Mouse (Mus musculus): ENCODE measurements around the gene Traf5. TPM values are rescaled to one million over a fixed set of nuclear protein-coding genes. Genes with fewer than 3 reads are reported as not detected.

The Traf5 gene
- polyA plus RNA-seq, 1 experiment from 2014 or later: 4.1 TPM

DNA sequence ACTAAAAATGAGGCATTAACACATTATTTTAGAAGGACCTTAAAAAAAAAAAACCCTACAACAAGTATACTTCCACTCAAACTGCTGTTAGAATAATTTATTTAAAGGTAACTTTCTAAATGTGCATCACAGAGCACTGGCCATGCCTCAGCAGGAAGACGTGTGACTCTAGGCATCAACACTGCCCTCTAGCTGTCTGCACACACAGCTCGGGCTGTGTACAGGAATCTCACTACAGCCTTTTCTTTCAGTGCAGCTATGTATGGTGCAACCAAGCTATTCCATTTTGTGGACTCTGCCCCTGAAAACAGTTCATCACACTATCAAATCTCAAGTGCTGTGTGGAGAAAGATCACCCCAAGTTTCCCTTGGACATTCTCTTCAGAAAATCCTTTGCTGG lies 15.0 kb upstream of the Traf5 start:
- Histone ChIP-seq H3K4me2 (replicated peaks) (no peak overlapping the region), H3K9me3 (replicated peaks) (no peaks in the 10 kb centered on the region), H3K4me1 (no peaks in the 10 kb centered on the region), H3K36me3 (peaks cover 37% of the 10 kb centered on the region), H3K9ac (no peak overlapping the region), H3K27ac (no peak overlapping the region), H3K27me3 (no peaks in the 10 kb centered on the region), H3K4me3 (no peak overlapping the region)
- WGBS: 24% methylated on average over 2 of the region's 2 CpGs
- ATAC-seq (ENCODE audit: low FRiP score): no peak

- ATAC-seq (ENCODE audit: low FRiP score): no peak
- Histone ChIP-seq H3K27ac (no peak overlapping the region), H3K4me3 (no peak overlapping the region), H3K27me3 (no peaks in the 10 kb centered on the region), H3K9me3 (replicated peaks) (no peaks in the 10 kb centered on the region), H3K4me2 (replicated peaks) (no peak overlapping the region), H3K9ac (no peak overlapping the region), H3K4me1 (no peaks in the 10 kb centered on the region), H3K36me3 (peaks cover 33% of the 10 kb centered on the region)
- WGBS: 87% methylated on average over 4 of the region's 4 CpGs
These were observed 13.6 kb upstream of the Traf5 start for GRCm38 (mm10) chr1:192105902-192106389.

DNA sequence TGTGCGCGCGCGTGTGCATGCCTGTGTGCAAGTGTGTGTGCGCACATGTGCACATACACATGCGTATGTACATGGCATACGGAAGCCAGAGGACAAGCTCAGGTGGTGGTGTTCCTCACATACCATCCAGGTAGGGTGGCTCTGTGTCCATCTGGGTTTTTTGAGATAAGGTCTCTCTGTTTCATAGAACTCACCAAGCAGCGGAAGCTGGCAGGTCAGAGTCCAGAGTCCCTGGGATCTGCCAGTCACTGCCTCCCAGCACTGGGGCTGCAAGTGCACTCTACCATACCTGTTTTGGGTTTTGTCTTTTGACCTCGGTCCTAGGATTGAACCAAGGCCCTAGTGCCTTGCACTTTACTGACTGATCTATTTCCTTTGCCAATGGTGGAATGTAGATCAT lies 11.7 kb upstream of the Traf5 start:
- no peak for ATAC-seq (ENCODE audit: low FRiP score)
- no peak overlapping the region for H3K9ac ChIP-seq
- H3K27me3 ChIP-seq: no peaks in the 10 kb centered on the region
- H3K9me3 ChIP-seq (replicated peaks): no peaks in the 10 kb centered on the region
- H3K4me3 ChIP-seq: no peak overlapping the region
- 98% methylated on average over 9 of the region's 9 CpGs for WGBS
- H3K36me3 ChIP-seq: peaks cover 24% of the 10 kb centered on the region
- H3K27ac ChIP-seq: no peak overlapping the region
- H3K4me1 ChIP-seq: no peaks in the 10 kb centered on the region
- no peak overlapping the region for H3K4me2 ChIP-seq (replicated peaks)

- no peak overlapping the region for H3K4me3 ChIP-seq
These were observed 10.8 kb upstream of the Traf5 start for GRCm38 (mm10) chr1:192103176-192103575.

DNA sequence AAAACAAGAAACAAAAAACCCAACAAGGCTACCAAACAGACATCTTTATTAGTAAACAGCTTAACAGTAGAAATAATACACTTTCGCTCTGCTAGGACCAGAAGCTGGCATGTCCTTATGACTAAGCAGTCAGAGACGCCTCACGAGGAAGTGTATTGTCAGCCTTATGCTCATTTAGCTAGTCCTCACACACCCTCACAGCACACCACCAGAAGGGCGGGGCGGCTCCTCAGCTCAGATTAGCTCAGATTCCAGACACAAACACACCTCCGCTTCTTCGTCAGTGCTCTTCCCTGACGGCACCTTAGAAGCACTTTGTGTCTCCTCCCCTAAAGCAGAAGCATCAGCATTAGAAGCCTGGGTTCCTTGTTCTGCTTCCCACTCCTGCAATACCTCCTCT lies 9.0 kb upstream of the Traf5 start:
- ATAC-seq (ENCODE audit: low FRiP score): no peak
- no peaks in the 10 kb centered on the region for H3K9me3 ChIP-seq (replicated peaks)

More at GRCm38 (mm10) chr1:192103176-192103575, 10.8 kb upstream of the Traf5 start:
- Histone ChIP-seq H3K4me1 (no peaks in the 10 kb centered on the region), H3K9ac (no peak overlapping the region), H3K4me2 (replicated peaks) (no peak overlapping the region), H3K27me3 (no peaks in the 10 kb centered on the region), H3K9me3 (replicated peaks) (no peaks in the 10 kb centered on the region), H3K36me3 (peaks cover 27% of the 10 kb centered on the region), H3K27ac (no peak overlapping the region)
- 75% methylated on average over 6 of the region's 6 CpGs for WGBS
- no peak for ATAC-seq (ENCODE audit: low FRiP score)

DNA sequence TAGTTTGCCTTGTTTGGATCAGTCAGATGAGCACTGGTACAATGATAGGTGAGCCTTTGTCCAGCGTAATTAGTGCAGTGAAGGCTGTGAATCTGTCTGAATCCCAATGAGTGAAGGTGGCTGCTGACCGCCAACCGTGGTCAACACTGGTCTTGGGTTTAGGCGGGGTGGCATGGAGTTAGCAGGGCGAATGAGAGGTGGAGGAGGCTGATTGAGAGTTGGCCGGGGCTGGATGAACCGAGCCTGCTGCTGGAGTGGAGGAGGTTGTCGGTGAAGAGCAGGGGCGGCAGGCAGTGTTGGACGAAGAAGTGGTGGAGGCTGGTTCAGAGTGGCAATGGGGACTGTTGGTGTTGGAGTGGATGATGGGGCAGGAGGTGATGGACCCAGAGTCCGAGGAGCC lies 8.4 kb upstream of the Traf5 start:
- Histone ChIP-seq H3K9me3 (replicated peaks) (no peaks in the 10 kb centered on the region), H3K4me1 (no peaks in the 10 kb centered on the region), H3K36me3 (peaks cover 31% of the 10 kb centered on the region), H3K4me2 (replicated peaks) (no peak overlapping the region), H3K9ac (no peak overlapping the region), H3K4me3 (no peak overlapping the region), H3K27me3 (no peaks in the 10 kb centered on the region), H3K27ac (no peak overlapping the region)
- WGBS: 93% methylated on average over 11 of the region's 11 CpGs
- ATAC-seq (ENCODE audit: low FRiP score): no peak

More for the DNA sequence above, 9.0 kb upstream of the Traf5 start:
- no peak overlapping the region for H3K4me2 ChIP-seq (replicated peaks)
- no peaks in the 10 kb centered on the region for H3K27me3 ChIP-seq
- WGBS: 88% methylated on average over 8 of the region's 8 CpGs
- H3K4me1 ChIP-seq: no peaks in the 10 kb centered on the region
- no peak overlapping the region for H3K9ac ChIP-seq
- no peak overlapping the region for H3K27ac ChIP-seq
- H3K36me3 ChIP-seq: peaks cover 31% of the 10 kb centered on the region
- no peak overlapping the region for H3K4me3 ChIP-seq

GRCm38 (mm10) chr1:192095626-192096025 lies 3.3 kb upstream of the Traf5 start:
- no peak for ATAC-seq (ENCODE audit: low FRiP score)
- Histone ChIP-seq H3K4me1 (peaks cover 3% of the 10 kb centered on the region; the same call in 1 of the 2 replicates), H3K4me3 (no peak overlapping the region), H3K36me3 (peaks cover 10% of the 10 kb centered on the region), H3K4me2 (replicated peaks) (no peak overlapping the region), H3K9me3 (replicated peaks) (no peaks in the 10 kb centered on the region), H3K27ac (no peak overlapping the region), H3K9ac (no peak overlapping the region), H3K27me3 (peaks cover 18% of the 10 kb centered on the region)
- WGBS: 92% methylated on average over 5 of the region's 5 CpGs

DNA sequence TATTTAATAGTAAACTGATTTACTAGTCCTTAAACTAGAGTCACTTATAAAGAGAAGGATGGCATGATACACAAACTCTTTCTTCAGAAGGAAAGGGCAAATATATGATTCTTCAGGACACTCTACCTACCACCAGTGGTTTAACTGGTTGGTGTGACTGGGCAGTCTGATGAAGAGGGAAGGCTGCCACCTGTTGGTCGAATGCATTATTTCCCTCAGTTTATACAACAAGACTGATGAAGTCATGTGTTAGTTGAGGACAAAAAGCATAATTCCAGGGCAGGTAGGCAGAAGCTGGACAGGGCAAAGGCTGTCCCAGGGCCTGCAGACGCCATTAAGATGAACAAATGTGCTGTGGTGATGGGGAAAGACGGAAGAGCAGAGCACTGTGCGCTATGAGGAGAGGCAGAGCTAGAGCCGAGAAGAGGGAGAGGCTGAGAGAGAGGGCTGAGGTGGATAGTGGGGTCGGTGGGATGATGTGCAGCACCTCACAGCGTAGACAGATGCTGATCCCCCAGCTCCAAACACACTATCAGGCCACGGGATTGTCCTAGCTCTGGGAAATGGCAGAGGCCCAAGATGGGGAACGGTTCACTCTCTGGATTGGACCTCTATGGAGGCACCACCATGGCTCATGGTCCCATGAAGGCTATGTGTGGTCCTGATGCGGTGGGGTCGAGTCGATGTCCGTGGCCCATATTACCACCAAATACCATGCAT lies 2.3 kb upstream of the Traf5 start:
- Histone ChIP-seq H3K27ac (no peak overlapping the region), H3K36me3 (peaks cover 8% of the 10 kb centered on the region; the same call in 1 of the 2 replicates), H3K4me2 (replicated peaks) (no peak overlapping the region), H3K4me1 (peaks cover 3% of the 10 kb centered on the region; the same call in 1 of the 2 replicates), H3K9ac (no peak overlapping the region), H3K9me3 (replicated peaks) (no peaks in the 10 kb centered on the region), H3K4me3 (no peak overlapping the region), H3K27me3 (peaks cover 28% of the 10 kb centered on the region)
- 66% methylated on average over 13 of the region's 13 CpGs for whole genome bisulfite sequencing
- no peak for ATAC-seq (ENCODE audit: low FRiP score)

DNA sequence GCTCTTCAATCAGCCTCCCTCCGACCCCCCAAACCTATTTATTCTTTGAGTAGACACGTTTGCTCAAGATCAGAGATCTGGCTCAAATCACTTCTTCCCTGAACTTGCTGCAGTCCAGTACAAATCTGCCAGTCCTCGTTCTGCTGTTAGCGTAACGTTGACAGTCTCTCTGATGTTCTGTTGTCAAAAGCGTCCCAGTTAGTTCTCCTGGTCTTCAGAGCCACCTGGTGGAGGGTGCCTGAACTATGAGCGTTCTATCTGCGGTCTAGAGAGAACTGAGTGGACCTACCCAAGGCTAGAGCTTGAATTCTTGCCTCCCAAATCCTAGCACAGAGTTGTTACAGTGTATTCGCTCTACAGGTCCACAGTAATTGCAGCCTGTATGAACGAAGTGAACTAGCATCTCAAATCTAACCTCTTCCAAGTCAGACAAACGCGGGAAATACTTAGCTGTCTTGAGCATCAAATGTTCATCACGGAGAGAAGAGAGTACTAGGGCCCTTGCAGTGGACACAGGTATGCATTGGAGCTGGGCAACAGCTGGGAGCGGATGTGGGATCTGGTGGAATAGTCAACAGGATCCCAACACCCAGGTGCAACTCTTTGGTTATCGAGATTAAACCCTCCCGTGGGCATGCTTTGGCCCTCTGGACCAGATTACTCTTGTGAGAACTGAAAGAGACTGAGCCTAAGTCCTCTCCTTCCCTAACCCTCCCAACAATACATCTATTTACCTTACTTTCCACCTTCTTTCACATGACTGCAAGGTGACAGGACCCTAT lies 711 bp upstream of the Traf5 start:
- H3K4me1 ChIP-seq: peaks cover 3% of the 10 kb centered on the region; the same call in 1 of the 2 replicates
- ATAC-seq (ENCODE audit: low FRiP score): peak; percentile 90
- H3K9ac ChIP-seq: no peak overlapping the region
- no peaks in the 10 kb centered on the region for H3K9me3 ChIP-seq (replicated peaks)
- H3K4me2 ChIP-seq (replicated peaks): peak overlapping the region; percentile 83
- WGBS: 34% methylated on average over 16 of the region's 16 CpGs
- peaks cover 33% of the 10 kb centered on the region for H3K27me3 ChIP-seq
- H3K36me3 ChIP-seq: peaks cover 4% of the 10 kb centered on the region; the same call in 1 of the 2 replicates
- no peak overlapping the region for H3K27ac ChIP-seq
- H3K4me3 ChIP-seq: peak overlapping the region; percentile 52

GRCm38 (mm10) chr1:192090689-192091567 lies 1.4 kb downstream of the Traf5 start:
- ATAC-seq (ENCODE audit: low FRiP score): no peak
- H3K9me3 ChIP-seq (replicated peaks): no peaks in the 10 kb centered on the region
- peaks cover 3% of the 10 kb centered on the region; the same call in 1 of the 2 replicates for H3K4me1 ChIP-seq
- WGBS: 80% methylated on average over 11 of the region's 11 CpGs
- H3K4me2 ChIP-seq (replicated peaks): peak overlapping the region; percentile 83; the same call in 1 of the 2 replicates
- no peak overlapping the region for H3K27ac ChIP-seq
- no peak overlapping the region for H3K9ac ChIP-seq
- no peaks in the 10 kb centered on the region for H3K36me3 ChIP-seq
- H3K27me3 ChIP-seq: peaks cover 33% of the 10 kb centered on the region
- H3K4me3 ChIP-seq: 0 out of 2 replicates have a peak overlapping the region, but pooled peaks have one; percentile 6

DNA sequence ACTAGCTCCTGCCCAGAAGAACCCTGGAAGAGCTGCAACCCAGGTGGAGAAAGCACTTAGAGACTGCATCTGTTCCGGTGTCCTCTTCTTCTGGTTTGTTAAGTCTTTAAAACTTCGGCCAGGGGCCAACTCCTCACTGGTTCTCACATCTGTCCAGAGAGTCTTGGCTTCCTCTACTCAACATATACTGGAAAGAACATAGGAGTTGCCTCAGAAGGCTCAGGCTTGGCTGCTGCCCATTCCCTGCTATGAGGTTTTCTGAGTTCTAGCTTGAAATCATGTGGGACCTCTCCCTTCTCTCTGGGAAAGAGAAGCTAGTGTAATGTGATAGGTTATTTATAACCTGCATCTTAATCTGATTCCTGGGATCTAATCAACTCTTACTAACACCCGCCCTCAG lies 2.1 kb downstream of the Traf5 start:
- Histone ChIP-seq H3K4me1 (peaks cover 3% of the 10 kb centered on the region; the same call in 1 of the 2 replicates), H3K9me3 (replicated peaks) (no peaks in the 10 kb centered on the region), H3K4me2 (replicated peaks) (no peak overlapping the region), H3K36me3 (no peaks in the 10 kb centered on the region), H3K4me3 (no peak overlapping the region), H3K27ac (no peak overlapping the region), H3K27me3 (peaks cover 33% of the 10 kb centered on the region), H3K9ac (no peak overlapping the region)
- ATAC-seq (ENCODE audit: low FRiP score): no peak
- WGBS: 89% methylated on average over 3 of the region's 3 CpGs
